Mouse (Mus musculus) layer of hippocampus, adult 9-10 months (tissue): ENCODE measurements at regions not wholly inside any gene's neighbourhood (a gene's known extent, or its start where the extent isn't known, plus 50 kb on each side); places are given as distances from the start of the nearest gene placed in this dataset.

Experiments
- DNase-seq: peaks from one replicate; pipeline ENCODE4 v3.0.0; 2022; ENCODE audit warnings: low spot score

GRCm38 (mm10) chrX:11568262-11568661 lies 240.6 kb downstream of the H2al1j start:
- no peak for DNase-seq

GRCm38 (mm10) chrX:11574354-11574753 lies 246.7 kb downstream of the H2al1j start:
- DNase-seq: no peak

GRCm38 (mm10) chrX:11575571-11575970 lies 247.9 kb downstream of the H2al1j start:
- DNase-seq: no peak

- DNase-seq: no peak
Measured at GRCm38 (mm10) chrX:11576287-11576686, 248.7 kb downstream of the H2al1j start.

GRCm38 (mm10) chrX:11577294-11577693 lies 249.7 kb downstream of the H2al1j start:
- no peak for DNase-seq

- no peak for DNase-seq
Measured at GRCm38 (mm10) chrX:11585353-11585752, 257.7 kb downstream of the H2al1j start.

GRCm38 (mm10) chrX:11591391-11592187 lies 264.0 kb downstream of the H2al1j start:
- no peak for DNase-seq

- DNase-seq: no peak
Measured at GRCm38 (mm10) chrX:11594542-11594941, 266.9 kb downstream of the H2al1j start.

GRCm38 (mm10) chrX:11597548-11597947 lies 269.9 kb downstream of the H2al1j start:
- DNase-seq: no peak

GRCm38 (mm10) chrX:11614237-11614636 lies 286.6 kb downstream of the H2al1j start:
- no peak for DNase-seq

GRCm38 (mm10) chrX:11621045-11621763 lies 293.6 kb downstream of the H2al1j start:
- DNase-seq: no peak

- DNase-seq: no peak
Measured at GRCm38 (mm10) chrX:11626274-11626878, 298.8 kb downstream of the H2al1j start.

GRCm38 (mm10) chrX:11629362-11629761 lies 301.7 kb downstream of the H2al1j start:
- DNase-seq: no peak

- no peak for DNase-seq
Measured at GRCm38 (mm10) chrX:11629906-11630305, 302.3 kb downstream of the H2al1j start.

GRCm38 (mm10) chrX:11631186-11631913 lies 303.7 kb downstream of the H2al1j start:
- DNase-seq: no peak

GRCm38 (mm10) chrX:11632011-11632410 lies 304.4 kb downstream of the H2al1j start:
- no peak for DNase-seq

- DNase-seq: no peak
Measured at GRCm38 (mm10) chrX:11633823-11634222, 306.2 kb downstream of the H2al1j start.

GRCm38 (mm10) chrX:11644484-11644883 lies 316.9 kb downstream of the H2al1j start:
- DNase-seq: no peak

- no peak for DNase-seq
Measured at GRCm38 (mm10) chrX:11646681-11647526, 319.3 kb downstream of the H2al1j start.

GRCm38 (mm10) chrX:11647527-11647836 lies 319.9 kb downstream of the H2al1j start:
- no peak for DNase-seq

GRCm38 (mm10) chrX:11653336-11653735 lies 325.7 kb downstream of the H2al1j start:
- no peak for DNase-seq

- no peak for DNase-seq
Measured at GRCm38 (mm10) chrX:11654976-11655375, 327.4 kb downstream of the H2al1j start.
